Mouse (Mus musculus): Measurements from ENCODE around the gene Srp72.

Gene Srp72

DNA sequence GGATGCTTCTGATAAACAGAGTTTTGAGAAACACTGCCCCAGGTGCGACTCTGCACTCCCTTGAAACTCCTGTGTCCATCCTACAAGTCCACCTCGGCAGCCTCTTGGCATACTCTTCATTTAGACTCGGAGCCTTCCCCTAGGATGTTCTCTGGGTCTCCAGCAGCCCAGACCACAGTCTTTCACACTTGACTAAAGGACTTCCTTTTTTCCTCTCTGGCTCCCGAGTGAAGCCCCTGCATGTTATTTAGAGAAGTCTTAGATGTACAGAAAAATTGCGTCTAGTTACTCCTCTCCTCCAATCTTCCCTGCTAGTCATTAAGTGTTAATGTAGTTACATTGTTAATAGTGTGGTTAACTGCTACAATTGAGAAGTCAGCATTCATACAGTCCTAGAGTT lies 69.9 kb downstream of the Srp72 start:
- no peak for DNase-seq (ENCODE audit: low read depth, low spot score)

All from ZHBTc4 (cell line).